Mouse (Mus musculus) heart, adult 2 months (tissue): ENCODE data around the gene Erc1.

Experiments used
- CTCF ChIP-seq: fragments of 200-600 bp; IDR thresholded peaks from 2 replicates; pipeline ENCODE4 v1.8.1; 2022; ENCODE audit warnings: antibody characterized with exemption, mild to moderate bottlenecking, moderate library complexity
- EP300 ChIP-seq: fragments of 200-500 bp; IDR thresholded peaks from 2 replicates; pipeline ENCODE4 v1.6.1; 2011; ENCODE audit warnings: low read depth, low read length, control low read depth; ENCODE audit not compliant: insufficient read depth
- POLR2A ChIP-seq: fragments of 200-500 bp; IDR thresholded peaks from 2 replicates; pipeline ENCODE4 v1.6.1; 2011; ENCODE audit warnings: mild to moderate bottlenecking, low read depth, low read length, control low read depth; ENCODE audit not compliant: insufficient read depth

DNA sequence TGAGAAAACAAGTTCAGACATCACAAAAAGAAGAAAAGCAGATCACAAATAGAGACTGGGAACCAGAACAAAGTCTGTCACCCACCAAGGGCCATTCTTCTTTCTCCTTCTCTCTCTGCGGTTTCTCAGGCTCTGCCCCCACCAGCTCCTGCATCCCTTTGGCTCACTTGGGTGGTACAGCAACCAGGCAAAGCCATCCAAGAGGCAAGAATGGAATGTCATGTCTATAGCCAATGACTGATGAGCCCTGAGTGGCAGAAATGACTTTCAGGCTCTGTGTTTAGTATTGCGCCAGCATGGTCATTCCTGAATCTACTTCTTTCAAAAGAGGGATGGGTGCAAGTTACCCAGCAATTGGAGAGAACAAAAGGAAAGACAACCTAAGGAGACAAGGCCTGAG lies 257.1 kb downstream of the Erc1 start:
- TF ChIP-seq POLR2A (no peak), EP300 (no peak), CTCF (no peak)
